Mouse (Mus musculus) B cell, adult 2 months (primary cell): ENCODE results near the gene Ptbp1.
A peak's percentile ranks its signal among the peaks of the same experiment; 100 is the strongest.

ENCODE experiments used
- DNase-seq, 2 experiments: peaks; one replicate each; pipeline ENCODE4 v3.0.0; 2022

The Ptbp1 gene

DNA sequence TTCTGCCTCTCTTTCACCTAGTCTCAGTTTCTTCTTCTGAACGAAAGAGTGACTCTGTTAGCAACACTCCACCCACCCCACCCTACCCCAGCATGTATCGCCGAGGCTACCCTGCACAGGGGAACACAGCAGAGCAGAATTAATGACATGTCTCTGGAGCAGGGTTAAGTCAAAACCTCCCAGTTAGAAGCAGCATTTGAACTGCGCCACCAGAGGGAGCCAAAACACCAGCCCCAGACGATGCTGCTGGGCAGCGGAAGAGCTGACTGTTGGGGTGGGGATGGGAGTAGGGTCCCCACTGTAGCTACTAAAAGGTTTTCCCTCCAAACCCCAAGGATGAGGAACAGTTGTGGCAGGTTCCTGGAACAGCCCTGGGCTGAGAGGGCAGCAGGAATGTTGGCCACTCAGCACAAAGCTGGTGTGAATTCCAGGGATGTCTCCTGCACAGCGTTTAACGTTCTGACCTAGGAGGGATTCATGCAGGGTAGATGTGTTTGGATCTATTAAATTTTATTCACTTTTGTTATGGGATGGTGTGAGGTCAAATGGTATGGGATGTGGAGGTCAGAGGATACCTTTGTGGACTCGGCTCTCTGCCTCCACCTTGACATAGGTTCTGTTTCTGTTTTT is 19.3 kb upstream of the Ptbp1 start:
- peak; percentile 85 for DNase-seq

GRCm38 (mm10) chr10:79836918-79837317 is 17.3 kb upstream of the Ptbp1 start:
- DNase-seq, result peak; percentile 40 to 41

DNA sequence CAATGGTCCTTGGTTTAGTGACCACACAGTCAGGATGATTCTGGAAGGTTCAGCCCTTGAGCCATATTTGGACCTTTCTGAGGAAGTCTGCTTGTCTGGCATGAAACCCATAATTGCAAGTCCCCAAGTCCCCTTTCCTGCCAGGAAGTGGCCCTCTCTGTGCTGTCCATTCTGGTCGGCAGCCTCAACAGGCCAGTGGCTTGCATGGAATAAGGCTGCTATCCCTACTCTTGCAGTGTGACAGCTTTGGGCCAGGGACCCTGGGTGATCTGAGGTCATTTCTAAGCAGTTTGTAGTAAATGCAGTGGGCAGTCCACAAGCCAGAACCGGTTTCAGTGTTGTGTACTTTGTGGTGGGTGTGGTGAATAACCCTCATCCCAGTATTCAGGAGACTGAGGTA is 16.1 kb upstream of the Ptbp1 start:
- no peak for DNase-seq

DNA sequence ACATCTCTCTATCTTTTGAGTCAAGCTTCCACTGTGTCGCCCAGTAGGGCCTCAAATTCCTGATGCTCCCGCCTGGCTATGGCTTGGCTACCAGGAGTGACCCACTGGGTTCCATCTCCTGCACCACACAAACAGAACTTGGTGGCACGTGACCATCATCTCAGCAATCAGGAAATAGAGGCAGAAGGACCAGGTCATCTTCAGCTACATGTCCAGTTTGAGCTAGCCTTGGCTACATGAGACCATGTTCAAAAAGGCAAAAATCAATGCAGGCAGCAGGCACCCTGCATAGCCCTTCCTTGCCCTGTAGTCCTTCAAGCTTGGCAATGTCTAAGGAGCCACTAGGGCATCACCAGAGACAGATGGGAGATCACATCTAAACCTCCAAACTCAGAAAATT is 14.1 kb upstream of the Ptbp1 start:
- DNase-seq, result no peak

- DNase-seq, result no peak
These were observed 13.3 kb upstream of the Ptbp1 start for GRCm38 (mm10) chr10:79840644-79841551.

- DNase-seq, result no peak
These were observed 11.9 kb upstream of the Ptbp1 start for GRCm38 (mm10) chr10:79842322-79842721.

DNA sequence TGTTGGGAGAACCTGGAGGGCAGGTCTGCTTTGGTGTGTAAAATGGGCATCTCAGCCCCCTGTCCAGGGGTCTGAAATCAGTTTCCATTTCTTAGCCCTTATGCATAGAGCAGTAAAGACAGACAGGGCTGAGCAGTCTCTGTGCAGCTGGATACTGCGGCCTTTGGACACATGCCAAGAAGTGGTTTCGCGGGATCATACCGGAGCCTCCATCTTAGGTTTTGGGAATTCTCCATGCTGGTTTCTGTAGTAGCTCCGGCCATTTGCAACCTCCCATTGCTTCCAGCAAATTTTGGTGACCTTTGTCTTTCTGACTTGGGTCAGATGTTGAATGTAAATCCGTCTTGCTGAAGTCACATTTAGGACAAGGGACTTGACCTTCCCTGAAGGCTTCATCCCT is 10.8 kb upstream of the Ptbp1 start:
- DNase-seq, result no peak

DNA sequence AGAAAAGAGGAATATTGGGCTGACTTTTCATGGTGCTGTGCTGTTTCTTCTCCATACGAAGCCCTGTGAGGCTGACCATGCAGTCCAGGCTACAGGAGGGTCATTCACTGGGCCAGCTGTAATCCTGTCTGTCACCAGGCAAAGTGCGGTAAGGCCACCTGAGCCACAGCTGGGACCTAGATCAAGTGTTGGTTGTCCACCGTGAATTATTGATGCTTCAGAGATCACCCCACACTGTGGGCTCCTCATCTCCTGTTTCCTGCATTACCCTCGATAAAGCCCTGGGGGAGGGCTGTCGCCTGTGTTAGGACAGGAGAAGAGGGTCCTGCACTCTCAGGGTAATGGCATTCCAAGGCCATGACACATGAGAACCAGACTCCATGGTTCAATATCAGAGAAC is 7.7 kb upstream of the Ptbp1 start:
- no peak for DNase-seq

- peak; percentile 41 to 47 for DNase-seq
These were observed 4.1 kb upstream of the Ptbp1 start for GRCm38 (mm10) chr10:79849941-79850628.

GRCm38 (mm10) chr10:79851653-79852052 is 2.6 kb upstream of the Ptbp1 start:
- DNase-seq, result no peak

- no peak for DNase-seq
These were observed 2.0 kb upstream of the Ptbp1 start for GRCm38 (mm10) chr10:79852107-79852789.

- DNase-seq, result no peak
These were observed 1.4 kb upstream of the Ptbp1 start for GRCm38 (mm10) chr10:79852827-79853226.

GRCm38 (mm10) chr10:79853392-79853791 is 835 bp upstream of the Ptbp1 start:
- peak; percentile 49 to 54 for DNase-seq

DNA sequence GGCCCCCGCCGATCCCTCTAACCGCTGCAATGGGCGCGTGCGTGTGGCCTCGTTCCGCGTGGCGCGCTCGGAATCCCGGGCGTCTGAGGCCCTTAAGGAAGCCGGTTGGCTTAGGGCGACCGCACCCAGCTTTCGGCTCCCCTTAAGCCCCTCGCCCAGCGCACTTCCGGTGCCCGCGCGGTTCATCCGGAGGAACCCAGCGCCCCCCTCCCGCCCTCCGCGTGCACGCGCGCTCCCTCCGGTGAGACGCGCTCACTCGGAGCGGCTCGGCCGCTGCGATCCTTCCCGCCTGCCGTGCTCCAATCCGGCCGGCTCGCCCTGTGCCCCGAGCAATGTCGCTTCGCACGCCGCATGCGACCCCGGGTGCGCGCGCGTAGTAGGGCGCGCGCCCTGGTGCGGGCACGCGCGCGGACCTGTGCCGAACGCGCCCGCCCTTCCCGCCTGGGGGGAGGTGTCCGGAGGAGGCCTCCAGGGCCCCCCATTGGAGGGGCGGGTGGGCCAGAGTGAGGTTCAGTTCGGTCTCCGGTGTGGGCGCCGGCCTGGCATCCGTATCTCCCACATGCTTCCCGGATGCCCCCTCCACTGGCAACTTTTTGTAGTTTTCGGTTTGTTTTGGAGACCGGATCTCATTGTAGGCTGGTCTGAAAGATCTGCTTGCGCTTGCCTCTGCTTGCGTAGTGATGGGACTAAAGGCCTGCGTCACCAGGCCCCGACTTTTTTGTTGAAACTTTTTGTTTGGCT is 744 bp downstream of the Ptbp1 start:
- DNase-seq, result peak; percentile 77 to 81

DNA sequence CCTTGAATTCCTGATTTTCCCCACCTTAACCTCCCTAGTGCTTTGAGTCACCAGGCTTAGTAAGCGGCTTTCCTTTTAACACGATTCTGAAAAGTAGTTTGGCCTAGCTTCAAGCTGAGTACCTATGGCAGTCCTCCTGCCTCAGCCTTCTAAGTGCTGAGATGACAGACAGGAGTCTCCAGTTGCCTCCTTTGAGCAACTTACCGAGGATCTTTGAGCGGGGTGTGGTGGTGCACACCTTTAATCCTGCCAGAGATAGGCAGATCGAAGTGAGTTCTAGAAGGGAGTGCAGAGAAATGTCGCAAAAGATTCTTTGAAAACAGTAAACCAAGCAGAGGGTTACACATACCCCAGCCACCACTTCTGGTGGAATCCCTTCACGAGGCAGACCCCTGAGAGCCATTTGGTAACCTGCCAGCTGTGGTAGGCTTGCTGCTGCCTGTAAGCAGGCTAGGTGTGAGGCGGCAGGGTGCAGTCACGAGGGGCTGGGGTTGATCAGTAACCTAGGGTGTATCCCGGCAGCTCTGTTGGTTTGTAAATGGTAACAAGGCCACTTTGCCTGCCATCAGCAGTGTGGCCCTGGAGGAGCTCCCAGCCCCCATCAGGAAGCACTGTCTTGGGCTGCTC is 1.4 kb downstream of the Ptbp1 start:
- DNase-seq, result peak; percentile 37 to 40

DNA sequence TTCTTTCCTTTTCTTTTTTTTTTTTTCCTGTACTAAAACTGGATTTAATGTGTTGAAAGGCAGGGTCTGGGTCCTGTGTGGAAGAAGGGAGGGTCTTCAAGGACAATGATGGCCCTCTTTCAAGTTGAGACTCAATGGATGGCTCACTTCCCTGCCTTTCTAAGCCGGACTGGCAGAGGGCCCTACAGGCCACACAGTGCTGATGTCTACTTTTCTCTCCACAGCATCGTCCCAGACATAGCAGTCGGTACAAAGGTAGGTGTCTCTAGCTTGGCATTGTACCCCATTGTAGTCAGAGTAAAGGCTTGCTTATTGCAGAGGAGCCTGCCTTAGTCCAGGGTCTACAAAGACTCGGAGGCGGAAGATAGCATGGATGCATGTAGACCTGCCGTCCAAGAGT is 2.1 kb downstream of the Ptbp1 start:
- DNase-seq, result no peak

GRCm38 (mm10) chr10:79856704-79857451 is 2.7 kb downstream of the Ptbp1 start:
- DNase-seq, result no peak

- peak; percentile 53 to 61 for DNase-seq
These were observed 3.2 kb downstream of the Ptbp1 start for GRCm38 (mm10) chr10:79857452-79857811.

DNA sequence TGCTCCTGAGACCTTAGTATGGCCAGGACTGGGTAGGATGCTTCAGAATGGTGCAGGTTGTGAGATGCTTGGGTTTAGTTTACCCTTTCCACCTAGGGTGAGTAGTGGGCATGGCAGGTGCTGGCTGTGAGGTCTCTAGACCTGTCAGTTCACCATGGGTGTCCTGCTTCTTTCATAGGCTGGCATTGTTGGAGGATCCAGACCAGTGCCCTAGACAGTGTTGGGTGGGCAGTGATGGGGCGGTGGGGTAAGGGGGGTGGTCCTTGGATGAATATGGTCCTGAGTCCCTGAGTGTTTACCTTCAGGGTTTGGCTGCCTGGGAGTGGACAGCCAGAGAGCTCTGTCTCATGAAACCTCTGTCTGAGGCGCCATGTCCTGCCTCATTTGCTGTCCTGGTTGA is 3.7 kb downstream of the Ptbp1 start:
- DNase-seq, result no peak

DNA sequence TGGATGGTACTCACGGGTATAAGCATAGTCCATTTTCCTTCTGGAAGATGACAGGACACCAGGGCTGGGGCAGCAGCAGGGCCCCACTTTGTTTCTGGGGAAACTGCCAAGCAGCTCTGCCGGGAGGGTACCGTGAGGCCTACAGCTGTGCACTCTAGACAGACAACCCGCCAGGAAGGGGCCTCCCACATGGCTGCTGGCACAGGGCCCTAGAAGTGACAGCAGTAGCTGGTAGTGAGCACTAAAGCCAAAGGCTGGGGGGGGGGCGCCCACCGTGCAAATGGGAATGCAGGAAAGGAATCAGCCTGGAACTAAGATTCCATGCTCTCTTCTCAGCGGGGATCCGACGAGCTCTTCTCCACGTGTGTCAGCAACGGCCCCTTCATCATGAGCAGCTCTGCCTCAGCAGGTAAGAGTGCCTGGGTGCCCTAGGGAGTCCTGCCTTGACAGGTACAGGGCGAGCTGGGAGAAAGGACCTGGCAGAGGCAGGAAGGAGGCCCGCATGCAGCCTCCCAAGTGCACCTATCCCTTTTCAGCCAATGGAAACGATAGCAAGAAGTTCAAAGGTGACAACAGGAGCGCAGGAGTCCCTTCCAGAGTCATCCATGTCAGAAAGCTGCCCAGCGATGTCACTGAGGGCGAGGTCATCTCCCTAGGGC is 4.3 kb downstream of the Ptbp1 start:
- DNase-seq, result no peak

DNA sequence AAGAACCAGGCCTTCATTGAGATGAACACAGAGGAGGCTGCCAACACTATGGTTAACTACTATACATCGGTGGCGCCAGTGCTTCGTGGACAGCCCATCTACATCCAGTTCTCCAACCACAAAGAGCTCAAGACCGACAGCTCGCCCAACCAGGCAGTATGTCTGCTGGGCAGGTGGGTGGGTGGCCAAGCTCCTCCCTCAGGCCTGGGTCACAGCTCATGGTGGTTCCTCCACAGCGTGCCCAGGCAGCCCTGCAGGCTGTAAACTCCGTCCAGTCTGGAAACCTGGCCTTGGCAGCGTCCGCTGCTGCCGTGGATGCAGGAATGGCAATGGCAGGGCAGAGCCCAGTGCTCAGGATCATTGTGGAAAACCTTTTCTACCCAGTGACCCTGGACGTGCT is 4.9 kb downstream of the Ptbp1 start:
- no peak for DNase-seq
